Mouse (Mus musculus) hindbrain, embryonic 15.5 days (tissue): ENCODE results near the gene Cd47. TPM values are rescaled to one million over a fixed set of nuclear protein-coding genes. Genes with fewer than 3 reads are reported as not detected.

ENCODE experiments used
- ATAC-seq: fragments of 200-750 bp; cut with Nextera tagmentation; 2 replicates; pipeline ENCODE4 v1.8.0; 2017; ENCODE audit warnings: low read depth, moderate number of reproducible peaks, moderate TSS enrichment; ENCODE audit not compliant: low FRiP score
- H3K27ac ChIP-seq: fragments of 300-500 bp; sonication (generic); replicated peaks from 2 replicates; pipeline ENCODE4 v1.5.1; 2015; ENCODE audit warnings: mild to moderate bottlenecking, inconsistent platforms
- H3K27me3 ChIP-seq: fragments of 300-500 bp; sonication (generic); 2 replicates; pipeline ENCODE4 v1.6.1; 2015; ENCODE audit warnings: control low read depth, inconsistent platforms
- H3K36me3 ChIP-seq: fragments of 300-500 bp; sonication (generic); 2 replicates; pipeline ENCODE4 v1.6.1; 2015; ENCODE audit warnings: control low read depth, inconsistent platforms
- H3K4me1 ChIP-seq: fragments of 300-500 bp; sonication (generic); replicated peaks from 2 replicates; pipeline ENCODE4 v1.6.1; 2015; ENCODE audit warnings: control low read depth, inconsistent platforms
- H3K4me2 ChIP-seq: fragments of 300-500 bp; sonication (generic); 2 replicates; pipeline ENCODE4 v1.6.1; 2015; ENCODE audit warnings: moderate library complexity, mild to moderate bottlenecking, inconsistent platforms
- H3K4me3 ChIP-seq: fragments of 300-500 bp; sonication (generic); 2 replicates; pipeline ENCODE4 v1.5.1; 2015; ENCODE audit warnings: mild to moderate bottlenecking, inconsistent platforms
- H3K9ac ChIP-seq: fragments of 300-500 bp; sonication (generic); 2 replicates; pipeline ENCODE4 v1.6.1; 2015; ENCODE audit warnings: inconsistent platforms
- H3K9me3 ChIP-seq: fragments of 300-500 bp; sonication (generic); 2 replicates; pipeline ENCODE4 v1.6.1; 2016; ENCODE audit warnings: control low read depth, inconsistent platforms
- WGBS: fragments of 180-500 bp; shearing (Covaris S2); methylation state at CpG from one replicate; pipeline ENCODE4 v1.1.7; 2015; 5-methylcytosine and 5-hydroxymethylcytosine counted together
- polyA plus RNA-seq: library from polyadenylated mRNA; unstranded; fragments of >200 nt; fragmentation: Nextera tagmentation; extraction: Ambion mirVana; gene quantifications from 2 replicates; pipeline ENCODE4 v1.2.1, GENCODE M21; 2015

Gene Cd47
- polyA plus RNA-seq, 1 experiment from 2014 or later, result 170 TPM

GRCm38 (mm10) chr16:49772576-49772975 lies 27.8 kb upstream of the Cd47 start:
- 79% methylated on average over 1 of the region's 1 CpGs for WGBS
- Histone ChIP-seq H3K4me1 (no peaks in the 10 kb centered on the region), H3K4me3 (no peak overlapping the region), H3K4me2 (no peak overlapping the region), H3K27me3 (no peaks in the 10 kb centered on the region), H3K9ac (no peak overlapping the region), H3K36me3 (no peaks in the 10 kb centered on the region), H3K27ac (no peak overlapping the region), H3K9me3 (no peaks in the 10 kb centered on the region)
- ATAC-seq, result no peak

GRCm38 (mm10) chr16:49773068-49773467 lies 27.3 kb upstream of the Cd47 start:
- Histone ChIP-seq H3K36me3 (no peaks in the 10 kb centered on the region), H3K27me3 (no peaks in the 10 kb centered on the region), H3K9ac (no peak overlapping the region), H3K4me2 (no peak overlapping the region), H3K4me3 (no peak overlapping the region), H3K4me1 (no peaks in the 10 kb centered on the region), H3K9me3 (no peaks in the 10 kb centered on the region), H3K27ac (no peak overlapping the region)
- ATAC-seq, result no peak
- 87% methylated on average over 1 of the region's 1 CpGs for WGBS

GRCm38 (mm10) chr16:49774059-49775001 lies 26.0 kb upstream of the Cd47 start:
- H3K27ac ChIP-seq, result no peak overlapping the region
- H3K36me3 ChIP-seq, result no peaks in the 10 kb centered on the region
- H3K27me3 ChIP-seq, result no peaks in the 10 kb centered on the region
- H3K4me1 ChIP-seq, result no peaks in the 10 kb centered on the region
- no peaks in the 10 kb centered on the region for H3K9me3 ChIP-seq
- H3K4me3 ChIP-seq, result no peak overlapping the region
- no peak overlapping the region for H3K4me2 ChIP-seq
- ATAC-seq, result no peak
- 87% methylated on average over 18 of the region's 18 CpGs for WGBS
- H3K9ac ChIP-seq, result no peak overlapping the region

GRCm38 (mm10) chr16:49775002-49775966 lies 25.0 kb upstream of the Cd47 start:
- WGBS, result 84% methylated on average over 22 of the region's 22 CpGs
- H3K9me3 ChIP-seq, result no peaks in the 10 kb centered on the region

GRCm38 (mm10) chr16:49776981-49777380 lies 23.4 kb upstream of the Cd47 start:
- H3K4me3 ChIP-seq, result no peak overlapping the region
- WGBS, result 85% methylated on average over 7 of the region's 7 CpGs
- H3K27me3 ChIP-seq, result no peaks in the 10 kb centered on the region
- no peak overlapping the region for H3K27ac ChIP-seq
- H3K9ac ChIP-seq, result no peak overlapping the region
- no peak for ATAC-seq
- no peak overlapping the region for H3K4me2 ChIP-seq
- H3K4me1 ChIP-seq, result no peaks in the 10 kb centered on the region
- no peaks in the 10 kb centered on the region for H3K9me3 ChIP-seq
- H3K36me3 ChIP-seq, result no peaks in the 10 kb centered on the region

More at GRCm38 (mm10) chr16:49775002-49775966, 25.0 kb upstream of the Cd47 start:
- no peak overlapping the region for H3K4me2 ChIP-seq
- no peaks in the 10 kb centered on the region for H3K4me1 ChIP-seq
- H3K27me3 ChIP-seq, result no peaks in the 10 kb centered on the region
- H3K36me3 ChIP-seq, result no peaks in the 10 kb centered on the region
- H3K4me3 ChIP-seq, result no peak overlapping the region
- H3K27ac ChIP-seq, result no peak overlapping the region
- H3K9ac ChIP-seq, result no peak overlapping the region
- ATAC-seq, result no peak

GRCm38 (mm10) chr16:49781556-49782156 lies 18.7 kb upstream of the Cd47 start:
- Histone ChIP-seq H3K4me1 (no peaks in the 10 kb centered on the region), H3K27ac (no peak overlapping the region), H3K9me3 (no peaks in the 10 kb centered on the region), H3K27me3 (no peaks in the 10 kb centered on the region), H3K4me2 (no peak overlapping the region), H3K36me3 (no peaks in the 10 kb centered on the region), H3K4me3 (no peak overlapping the region), H3K9ac (no peak overlapping the region)
- ATAC-seq, result no peak
- 79% methylated on average over 5 of the region's 5 CpGs for WGBS

GRCm38 (mm10) chr16:49783369-49783768 lies 17.0 kb upstream of the Cd47 start:
- Histone ChIP-seq H3K27ac (no peak overlapping the region), H3K36me3 (no peaks in the 10 kb centered on the region), H3K9me3 (no peaks in the 10 kb centered on the region), H3K27me3 (no peaks in the 10 kb centered on the region), H3K9ac (no peak overlapping the region), H3K4me3 (no peak overlapping the region), H3K4me1 (no peaks in the 10 kb centered on the region), H3K4me2 (no peak overlapping the region)
- ATAC-seq, result no peak

- Histone ChIP-seq H3K27me3 (no peaks in the 10 kb centered on the region), H3K27ac (no peak overlapping the region), H3K4me2 (no peak overlapping the region), H3K9me3 (no peaks in the 10 kb centered on the region), H3K4me1 (no peaks in the 10 kb centered on the region), H3K36me3 (no peaks in the 10 kb centered on the region), H3K4me3 (no peak overlapping the region), H3K9ac (no peak overlapping the region)
- 93% methylated on average over 6 of the region's 6 CpGs for WGBS
- no peak for ATAC-seq
These were observed 14.2 kb upstream of the Cd47 start for GRCm38 (mm10) chr16:49786116-49786515.

- no peaks in the 10 kb centered on the region for H3K27me3 ChIP-seq
- H3K36me3 ChIP-seq, result no peaks in the 10 kb centered on the region
- H3K4me1 ChIP-seq, result no peaks in the 10 kb centered on the region
- no peak overlapping the region for H3K27ac ChIP-seq
- H3K9me3 ChIP-seq, result no peaks in the 10 kb centered on the region
- 93% methylated on average over 5 of the region's 5 CpGs for WGBS
- H3K4me2 ChIP-seq, result no peak overlapping the region
- no peak for ATAC-seq
- H3K9ac ChIP-seq, result no peak overlapping the region
- no peak overlapping the region for H3K4me3 ChIP-seq
These were observed 12.6 kb upstream of the Cd47 start for GRCm38 (mm10) chr16:49787714-49788113.

GRCm38 (mm10) chr16:49790575-49791465 lies 9.5 kb upstream of the Cd47 start:
- Histone ChIP-seq H3K27me3 (no peaks in the 10 kb centered on the region), H3K4me3 (no peak overlapping the region), H3K9me3 (no peaks in the 10 kb centered on the region), H3K4me2 (no peak overlapping the region), H3K27ac (no peak overlapping the region), H3K36me3 (no peaks in the 10 kb centered on the region), H3K9ac (no peak overlapping the region), H3K4me1 (no peaks in the 10 kb centered on the region)
- 76% methylated on average over 9 of the region's 9 CpGs for WGBS
- no peak for ATAC-seq

- Histone ChIP-seq H3K9ac (no peak overlapping the region), H3K4me1 (no peaks in the 10 kb centered on the region), H3K27ac (no peak overlapping the region), H3K9me3 (no peaks in the 10 kb centered on the region), H3K4me3 (no peak overlapping the region), H3K27me3 (no peaks in the 10 kb centered on the region), H3K36me3 (no peaks in the 10 kb centered on the region), H3K4me2 (no peak overlapping the region)
- ATAC-seq, result no peak
- WGBS, result 80% methylated on average over 9 of the region's 9 CpGs
These were observed 7.9 kb upstream of the Cd47 start for GRCm38 (mm10) chr16:49792446-49792878.
